Mouse (Mus musculus) embryonic facial prominence, embryonic 11.5 days (tissue): ENCODE data around the gene Samd4. TPM values are rescaled to one million over a fixed set of nuclear protein-coding genes. Genes with fewer than 3 reads are reported as not detected.
A peak's percentile ranks its signal among the peaks of the same experiment; 100 is the strongest.

Experiments used
- ATAC-seq: fragments of 200-750 bp; cut with Nextera tagmentation; replicated peaks from 2 replicates; pipeline ENCODE4 v1.8.0; 2017; ENCODE audit warnings: low read depth; ENCODE audit not compliant: insufficient number of reproducible peaks, low FRiP score, low TSS enrichment
- DNase-seq: peaks from one replicate; pipeline ENCODE4 v3.0.0-alpha.2; 2015; ENCODE audit warnings: low spot score
- H3K27ac ChIP-seq: fragments of 300-500 bp; sonication (generic); replicated peaks from 2 replicates; pipeline ENCODE4 v1.5.1; 2014; ENCODE audit warnings: mild to moderate bottlenecking, low read depth, low read length, control low read depth
- H3K27me3 ChIP-seq: fragments of 300-500 bp; sonication (generic); 2 replicates; pipeline ENCODE4 v1.6.1; 2014; ENCODE audit warnings: mild to moderate bottlenecking, low read length, moderate library complexity, mixed read lengths; ENCODE audit not compliant: control insufficient read depth, insufficient read depth
- H3K36me3 ChIP-seq: fragments of 300-500 bp; sonication (generic); replicated peaks from 2 replicates; pipeline ENCODE4 v1.6.1; 2014; ENCODE audit warnings: low read depth, mild to moderate bottlenecking, low read length, moderate library complexity, mixed read lengths; ENCODE audit not compliant: control insufficient read depth, insufficient read depth
- H3K4me1 ChIP-seq: fragments of 300-500 bp; sonication (generic); 2 replicates; pipeline ENCODE4 v1.6.1; 2014; ENCODE audit warnings: low read length, mixed read lengths; ENCODE audit not compliant: control insufficient read depth, insufficient read depth
- H3K4me2 ChIP-seq: fragments of 300-500 bp; sonication (generic); 2 replicates; pipeline ENCODE4 v1.6.1; 2014; ENCODE audit warnings: low read depth, mild to moderate bottlenecking, control low read depth, low read length, moderate library complexity
- H3K4me3 ChIP-seq: fragments of 300-500 bp; sonication (generic); 2 replicates; pipeline ENCODE4 v1.5.1; 2014; ENCODE audit warnings: low read depth, low read length, control low read depth
- H3K9ac ChIP-seq: fragments of 300-500 bp; sonication (generic); replicated peaks from 2 replicates; pipeline ENCODE4 v1.6.1; 2014; ENCODE audit warnings: mild to moderate bottlenecking, control low read depth, low read length
- H3K9me3 ChIP-seq: fragments of 300-500 bp; sonication (generic); replicated peaks from 2 replicates; pipeline ENCODE4 v1.6.1; 2016; ENCODE audit warnings: mild to moderate bottlenecking, low read length, inconsistent platforms, mixed read lengths; ENCODE audit not compliant: control insufficient read depth
- WGBS: fragments of 180-500 bp; shearing (Covaris S2); extraction: QIAGEN DNeasy Blood & Tissue Kit; methylation state at CpG from one replicate; pipeline ENCODE4 v1.1.7; 2014; 5-methylcytosine and 5-hydroxymethylcytosine counted together
- polyA plus RNA-seq: library from polyadenylated mRNA; unstranded; fragments of >200 nt; fragmentation: Nextera tagmentation; extraction: Ambion mirVana; gene quantifications from 2 replicates; pipeline ENCODE4 v1.2.1, GENCODE M21; 2014

Samd4 gene
- polyA plus RNA-seq, 1 experiment from 2014 or later = 3.5 TPM

DNA sequence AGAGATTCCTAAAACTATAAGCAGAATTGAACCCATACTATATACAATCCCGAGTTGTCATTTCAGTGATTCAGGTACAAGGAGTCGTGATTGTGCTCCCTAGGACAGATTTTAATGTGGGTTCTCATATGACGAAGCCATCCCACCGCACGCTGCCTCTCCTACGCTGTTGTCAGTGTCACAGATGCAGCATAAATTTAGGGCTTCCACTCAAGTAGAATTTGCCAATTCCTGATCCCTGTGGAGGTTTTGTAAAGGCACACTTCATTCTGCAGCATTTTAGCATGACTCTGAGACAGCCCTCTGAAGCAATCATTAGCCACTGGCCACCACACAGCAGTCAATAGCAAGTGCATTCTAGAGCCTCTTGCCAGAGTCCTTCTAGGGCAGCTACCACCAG is 166.4 kb downstream of the Samd4 start:
- no peaks in the 10 kb centered on the region for H3K4me1 ChIP-seq
- H3K27me3 ChIP-seq = no peaks in the 10 kb centered on the region
- no peak overlapping the region for H3K4me3 ChIP-seq
- H3K4me2 ChIP-seq = no peak overlapping the region
- no peak overlapping the region for H3K9ac ChIP-seq
- 90% methylated on average over 6 of the region's 6 CpGs for WGBS
- no peak overlapping the region for H3K27ac ChIP-seq
- DNase-seq (no peak), ATAC-seq (no peak)
- H3K9me3 ChIP-seq = no peaks in the 10 kb centered on the region
- no peaks in the 10 kb centered on the region for H3K36me3 ChIP-seq

DNA sequence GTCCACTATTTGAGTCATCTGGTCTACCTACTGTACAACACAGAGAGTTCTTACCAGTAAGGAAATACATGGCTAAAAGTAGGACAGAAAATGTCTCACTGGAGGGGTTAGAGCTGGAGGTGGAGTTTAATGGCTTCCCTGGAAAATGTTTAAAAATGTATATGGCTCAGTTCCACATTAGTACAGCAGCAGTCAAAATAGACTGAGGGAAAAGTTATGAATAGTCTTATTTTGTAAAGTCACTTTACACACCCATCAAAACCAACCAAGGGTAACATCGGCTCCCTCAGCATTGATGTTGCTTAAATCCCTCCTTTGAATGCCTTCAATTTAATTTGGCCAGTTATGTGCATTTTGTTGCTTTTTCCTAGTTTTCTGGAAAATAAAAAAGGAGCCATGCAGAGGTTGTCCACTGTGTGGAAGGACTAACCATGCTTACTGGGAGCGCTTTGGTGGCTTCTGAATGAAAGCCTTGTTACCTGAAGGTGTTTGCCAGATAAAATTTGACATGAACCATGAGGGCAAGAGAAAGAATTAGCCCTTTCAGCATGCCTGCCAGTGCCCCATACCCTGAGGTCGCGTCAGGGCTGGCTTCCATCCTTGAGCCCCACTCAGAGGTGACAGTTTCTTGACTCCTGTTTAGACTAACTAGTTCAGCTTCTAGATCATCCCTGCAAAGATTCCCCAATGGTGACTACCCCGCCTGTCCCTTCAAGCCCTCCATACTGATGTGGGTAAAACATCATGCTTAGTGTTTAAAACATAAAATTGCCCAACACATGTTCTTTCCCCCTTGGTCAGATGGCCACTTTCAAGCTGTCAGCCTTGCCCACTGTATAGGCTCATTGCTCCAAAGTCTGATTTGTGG is 169.3 kb downstream of the Samd4 start:
- Histone ChIP-seq H3K27me3 (no peaks in the 10 kb centered on the region), H3K36me3 (no peaks in the 10 kb centered on the region), H3K9me3 (no peaks in the 10 kb centered on the region), H3K4me2 (no peak overlapping the region), H3K4me3 (no peak overlapping the region), H3K4me1 (no peaks in the 10 kb centered on the region), H3K9ac (no peak overlapping the region), H3K27ac (no peak overlapping the region)
- WGBS = 82% methylated on average over 5 of the region's 5 CpGs
- DNase-seq (no peak), ATAC-seq (no peak)

DNA sequence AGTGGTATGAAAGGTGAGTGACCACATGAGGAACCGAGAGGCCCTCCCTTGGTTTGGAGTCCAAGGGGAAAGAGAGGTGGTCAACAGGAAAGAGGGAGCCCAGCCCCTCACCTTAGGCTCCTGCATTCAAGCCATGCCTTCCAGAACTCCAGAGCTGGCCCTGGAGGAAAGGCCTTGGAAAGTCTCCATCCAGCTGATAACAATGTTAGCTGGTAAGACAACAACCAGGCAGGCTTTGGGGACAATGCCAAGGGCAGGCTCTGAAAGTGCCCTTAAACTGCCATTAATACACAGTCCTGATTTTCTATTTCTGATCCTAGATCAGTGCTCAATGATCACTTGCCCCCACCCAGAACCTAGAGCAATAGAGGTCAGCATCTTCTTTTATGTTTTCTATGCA is 170.4 kb downstream of the Samd4 start:
- Histone ChIP-seq H3K27ac (no peak overlapping the region), H3K4me1 (no peaks in the 10 kb centered on the region), H3K9me3 (no peaks in the 10 kb centered on the region), H3K27me3 (no peaks in the 10 kb centered on the region), H3K4me2 (no peak overlapping the region), H3K36me3 (no peaks in the 10 kb centered on the region), H3K9ac (no peak overlapping the region), H3K4me3 (no peak overlapping the region)
- no peak for DNase-seq
- ATAC-seq = no peak
- 91% methylated on average over 1 of the region's 1 CpGs for WGBS

DNA sequence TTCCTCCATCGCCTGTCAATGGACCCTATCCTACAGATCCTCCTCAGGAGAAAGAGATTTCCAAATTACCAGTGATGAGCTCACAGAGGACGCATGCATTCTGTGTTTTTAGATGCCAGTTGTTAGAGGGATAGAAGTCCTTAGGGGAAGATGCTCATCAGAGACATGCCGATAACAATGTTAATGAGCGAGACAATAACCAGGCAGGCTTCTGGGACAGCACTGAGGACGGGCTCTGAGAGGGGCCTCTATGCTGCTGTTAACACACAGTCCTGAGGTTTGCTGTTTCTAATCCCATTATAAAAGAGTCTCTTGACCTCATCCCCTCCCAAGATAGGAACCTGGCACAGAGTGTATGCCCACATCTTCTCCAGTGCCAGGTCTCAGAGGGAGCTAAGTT is 171.2 kb downstream of the Samd4 start:
- 84% methylated on average over 5 of the region's 5 CpGs for WGBS

DNA sequence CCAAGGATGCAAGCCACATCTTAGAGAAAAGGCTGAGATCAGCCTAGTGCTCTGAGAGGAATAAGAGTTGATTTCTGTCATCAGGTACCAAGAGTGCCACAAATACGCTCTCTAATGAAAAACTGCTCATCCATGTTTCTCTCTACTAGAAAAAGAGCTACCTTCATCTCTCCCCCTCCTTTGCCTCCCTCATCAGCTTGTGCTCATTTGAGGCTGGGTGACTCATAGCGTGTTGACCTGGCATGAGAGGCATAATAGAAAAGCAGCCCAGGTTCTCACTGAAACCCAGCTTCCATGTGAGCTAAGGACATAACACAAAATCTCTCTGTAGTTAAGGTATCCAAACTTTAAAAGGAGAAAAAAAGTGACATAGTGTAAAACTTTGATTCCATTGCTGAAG is 176.3 kb downstream of the Samd4 start:
- H3K4me1 ChIP-seq = no peaks in the 10 kb centered on the region
- no peak for DNase-seq
- 97% methylated on average over 2 of the region's 2 CpGs for WGBS
- ATAC-seq = no peak
- H3K4me3 ChIP-seq = no peak overlapping the region
- no peak overlapping the region for H3K4me2 ChIP-seq
- no peaks in the 10 kb centered on the region for H3K36me3 ChIP-seq
- H3K9me3 ChIP-seq = no peaks in the 10 kb centered on the region
- H3K27me3 ChIP-seq = no peaks in the 10 kb centered on the region
- no peak overlapping the region for H3K27ac ChIP-seq
- H3K9ac ChIP-seq = no peak overlapping the region

More for the DNA sequence above, 171.2 kb downstream of the Samd4 start:
- no peak for ATAC-seq
- H3K4me3 ChIP-seq = no peak overlapping the region
- no peaks in the 10 kb centered on the region for H3K9me3 ChIP-seq
- DNase-seq = no peak
- no peak overlapping the region for H3K9ac ChIP-seq
- H3K27ac ChIP-seq = no peak overlapping the region
- no peaks in the 10 kb centered on the region for H3K4me1 ChIP-seq
- no peak overlapping the region for H3K4me2 ChIP-seq
- H3K36me3 ChIP-seq = no peaks in the 10 kb centered on the region
- no peaks in the 10 kb centered on the region for H3K27me3 ChIP-seq

DNA sequence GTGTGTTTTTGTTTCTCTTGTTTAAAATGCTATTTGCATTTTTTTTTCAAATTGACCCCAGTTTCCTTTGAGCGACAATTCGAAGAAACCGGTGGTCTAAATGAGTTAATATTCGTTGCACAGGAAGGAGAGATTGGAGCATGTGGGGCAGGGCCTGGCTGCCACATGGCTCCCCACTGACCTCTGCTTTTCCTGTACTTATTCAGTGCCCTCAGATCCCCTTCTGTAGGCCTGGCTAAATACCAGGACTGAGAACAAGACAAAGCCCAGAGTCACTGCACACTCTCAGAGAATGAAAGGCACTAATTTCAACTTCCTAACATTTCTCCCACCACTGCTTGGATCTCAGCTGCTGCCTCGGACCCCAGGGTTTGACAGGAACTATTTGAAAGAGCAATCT is 182.4 kb downstream of the Samd4 start:
- no peak overlapping the region; the same call in 1 of the 2 replicates for H3K9ac ChIP-seq
- no peaks in the 10 kb centered on the region for H3K27me3 ChIP-seq
- H3K4me3 ChIP-seq = no peak overlapping the region
- no peaks in the 10 kb centered on the region for H3K36me3 ChIP-seq
- ATAC-seq = no peak
- H3K4me1 ChIP-seq = no peaks in the 10 kb centered on the region
- DNase-seq = peak; percentile 11
- no peaks in the 10 kb centered on the region for H3K9me3 ChIP-seq
- no peak overlapping the region for H3K27ac ChIP-seq
- WGBS = 27% methylated on average over 5 of the region's 5 CpGs
- H3K4me2 ChIP-seq = no peak overlapping the region

DNA sequence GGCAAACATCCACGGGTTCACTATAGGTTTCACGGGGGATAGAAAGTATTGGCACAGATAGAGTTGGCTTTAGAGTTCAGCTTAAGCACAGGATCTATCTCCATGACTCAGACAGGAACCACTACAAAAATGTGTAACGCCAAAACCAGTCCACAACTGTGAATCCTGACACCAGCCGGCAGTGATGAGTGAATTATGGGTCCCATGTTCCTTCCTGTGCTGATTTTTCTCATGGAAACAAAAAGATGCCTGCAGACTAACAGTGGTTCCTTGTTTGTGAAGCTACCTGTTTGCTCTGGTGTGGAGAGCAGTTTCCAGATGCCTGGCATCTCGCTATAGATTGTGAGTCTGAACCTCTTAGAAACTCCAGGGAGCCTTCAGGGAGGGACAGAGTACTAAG is 184.2 kb downstream of the Samd4 start:
- H3K4me3 ChIP-seq = no peak overlapping the region
- H3K27ac ChIP-seq = no peak overlapping the region
- no peaks in the 10 kb centered on the region for H3K4me1 ChIP-seq
- DNase-seq = no peak
- H3K9ac ChIP-seq = no peak overlapping the region
- no peaks in the 10 kb centered on the region for H3K36me3 ChIP-seq
- WGBS = 86% methylated on average over 5 of the region's 5 CpGs
- H3K27me3 ChIP-seq = no peaks in the 10 kb centered on the region
- H3K9me3 ChIP-seq = no peaks in the 10 kb centered on the region
- ATAC-seq = no peak
- no peak overlapping the region for H3K4me2 ChIP-seq

DNA sequence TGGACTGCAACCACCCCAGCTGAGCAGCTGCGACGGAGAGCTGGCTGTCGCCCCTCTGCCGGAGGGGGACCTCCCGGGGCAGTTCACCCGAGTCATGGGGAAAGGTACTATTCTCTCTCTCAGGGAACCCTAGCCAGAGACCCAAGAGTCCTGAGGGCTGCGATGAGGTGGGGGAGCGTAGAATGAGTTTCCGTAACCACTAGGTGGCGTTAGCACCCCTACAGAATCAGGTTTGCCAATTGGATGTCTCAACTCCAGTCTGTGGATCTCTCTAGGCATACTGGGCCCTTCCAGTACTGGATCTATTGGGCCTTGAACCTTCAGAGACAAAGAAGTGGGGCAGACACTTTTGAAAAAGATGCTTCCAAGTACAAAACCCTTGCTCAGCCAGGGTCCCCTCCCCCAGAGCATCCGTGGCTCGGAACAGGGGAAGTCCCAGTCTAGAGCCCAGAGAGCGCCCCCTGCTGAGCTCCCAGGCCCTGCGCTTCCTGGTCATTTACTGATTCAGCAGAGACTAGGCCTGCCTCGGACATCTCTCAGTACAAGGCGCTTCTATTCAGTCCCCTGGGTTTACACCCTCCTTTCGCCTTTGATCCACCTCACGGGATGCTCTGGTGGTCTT is 191.5 kb downstream of the Samd4 start:
- no peak overlapping the region for H3K27ac ChIP-seq
- DNase-seq = peak; percentile 25
- H3K36me3 ChIP-seq = no peaks in the 10 kb centered on the region
- no peaks in the 10 kb centered on the region for H3K9me3 ChIP-seq
- H3K4me1 ChIP-seq = no peaks in the 10 kb centered on the region
- no peak overlapping the region for H3K4me3 ChIP-seq
- ATAC-seq = no peak
- H3K27me3 ChIP-seq = no peaks in the 10 kb centered on the region
- WGBS = 65% methylated on average over 18 of the region's 18 CpGs
- no peak overlapping the region for H3K4me2 ChIP-seq
- no peak overlapping the region for H3K9ac ChIP-seq
